Mouse (Mus musculus): Measurements from ENCODE around the gene Gm28845. TPM values are rescaled to one million over a fixed set of nuclear protein-coding genes. Genes with fewer than 3 reads are reported as not detected.

Gm28845 gene
- polyA plus RNA-seq, 2 experiments = not detected

GRCm38 (mm10) chr1:65118150-65118913 is 1.0 kb downstream of the Gm28845 start:
- H3K4me1 ChIP-seq (replicated peaks; ENCODE audit: control insufficient read depth in 2 of 2, insufficient read depth in 2 of 2, low read length in 1 of 2) = peaks cover 0 to 5% of the 10 kb centered on the region in 2 experiments; a peak in 1 of 4 replicates
- 47% methylated on average over 8 of the region's 8 CpGs for WGBS (ENCODE audit: insufficient replicate concordance)
- no peak overlapping the region for H3K4me2 ChIP-seq (ENCODE audit: low read depth)
- H3K36me3 ChIP-seq (replicated peaks; ENCODE audit: control insufficient read depth, insufficient read depth, low read depth) = no peaks in the 10 kb centered on the region
- no peak overlapping the region for H3K9ac ChIP-seq (replicated peaks)
- no peak for TF ChIP-seq EP300 (IDR thresholded peaks at IDR 0.05; ENCODE audit: low read depth)
- TF ChIP-seq CTCF (IDR thresholded peaks at IDR 0.05; ENCODE audit: low read depth) = no peak
- DNase-seq (ENCODE audit: low read depth in 3 of 3, low spot score in 3 of 3) (no peak), ATAC-seq (ENCODE audit: insufficient read depth) (no peak)
- no peak overlapping the region for H3K4me3 ChIP-seq (ENCODE audit: insufficient read depth in 1 of 2, low read depth in 2 of 2, low read length in 2 of 2)
- no peaks in the 10 kb centered on the region for H3K27me3 ChIP-seq (ENCODE audit: control insufficient read depth, insufficient read depth, low read length)
- no peaks in the 10 kb centered on the region for H3K9me3 ChIP-seq (ENCODE audit: control insufficient read depth, low read length)
- H3K27ac ChIP-seq = no peak overlapping the region

GRCm38 (mm10) chr1:65113536-65114172 is 5.7 kb downstream of the Gm28845 start:
- 64% methylated on average over 5 of the region's 5 CpGs for WGBS (ENCODE audit: insufficient replicate concordance)
- Histone ChIP-seq H3K4me2 (ENCODE audit: low read depth) (no peak overlapping the region), H3K27ac (no peak overlapping the region), H3K36me3 (replicated peaks; ENCODE audit: control insufficient read depth, insufficient read depth, low read depth) (no peaks in the 10 kb centered on the region), H3K27me3 (ENCODE audit: control insufficient read depth, insufficient read depth, low read length) (no peaks in the 10 kb centered on the region), H3K9me3 (ENCODE audit: control insufficient read depth, low read length) (no peaks in the 10 kb centered on the region), H3K9ac (replicated peaks) (no peak overlapping the region), H3K4me1 (replicated peaks; ENCODE audit: control insufficient read depth in 2 of 2, insufficient read depth in 2 of 2, low read length in 1 of 2) (peaks cover 0 to 11% of the 10 kb centered on the region in 2 experiments; a peak in 2 of 4 replicates), H3K4me3 (ENCODE audit: insufficient read depth in 1 of 2, low read depth in 2 of 2, low read length in 2 of 2) (no peak overlapping the region)
- ATAC-seq (ENCODE audit: insufficient read depth) = 0 out of 2 replicates have a peak, but pooled peaks have one; percentile 26
- TF ChIP-seq CTCF (IDR thresholded peaks at IDR 0.05; ENCODE audit: low read depth) (no peak), EP300 (IDR thresholded peaks at IDR 0.05; ENCODE audit: low read depth) (no peak)
- DNase-seq (ENCODE audit: low read depth in 3 of 3, low spot score in 3 of 3) = no peak

DNA sequence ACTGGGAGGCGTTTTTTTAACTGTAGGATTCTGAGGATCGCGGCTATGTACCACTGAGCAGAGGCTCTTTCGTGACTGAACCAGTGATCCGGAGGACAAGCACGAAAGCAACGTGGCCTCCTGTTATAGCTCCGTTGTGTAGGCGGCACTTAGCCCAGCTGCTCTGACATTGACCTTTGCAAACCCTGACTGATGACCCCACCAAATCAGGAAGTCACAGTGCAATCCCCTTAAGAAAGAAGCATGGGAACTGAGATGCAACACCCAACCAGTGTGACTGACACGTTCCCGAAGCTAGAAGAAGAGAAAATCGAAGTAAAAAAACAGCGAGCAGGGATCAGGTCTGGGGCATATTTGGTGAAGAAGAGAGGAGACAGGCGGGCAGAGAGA is 6.6 kb downstream of the Gm28845 start:
- DNase-seq (ENCODE audit: low read depth in 3 of 3, low spot score in 3 of 3) (no peak), ATAC-seq (ENCODE audit: insufficient read depth) (no peak)
- no peak overlapping the region for H3K9ac ChIP-seq (replicated peaks)
- no peaks in the 10 kb centered on the region for H3K36me3 ChIP-seq (replicated peaks; ENCODE audit: control insufficient read depth, insufficient read depth, low read depth)
- H3K4me1 ChIP-seq (replicated peaks; ENCODE audit: control insufficient read depth in 2 of 2, insufficient read depth in 2 of 2, low read length in 1 of 2) = peaks cover 0 to 8% of the 10 kb centered on the region in 2 experiments; a peak in 2 of 4 replicates
- 31% methylated on average over 14 of the region's 14 CpGs for WGBS (ENCODE audit: insufficient replicate concordance)
- H3K27ac ChIP-seq = no peak overlapping the region
- H3K4me3 ChIP-seq (ENCODE audit: insufficient read depth in 1 of 2, low read depth in 2 of 2, low read length in 2 of 2) = no peak overlapping the region
- peak overlapping the region; percentile 43 for H3K4me2 ChIP-seq (ENCODE audit: low read depth)
- no peaks in the 10 kb centered on the region for H3K9me3 ChIP-seq (ENCODE audit: control insufficient read depth, low read length)
- H3K27me3 ChIP-seq (ENCODE audit: control insufficient read depth, insufficient read depth, low read length) = no peaks in the 10 kb centered on the region
- no peak for TF ChIP-seq EP300 (IDR thresholded peaks at IDR 0.05; ENCODE audit: low read depth)
- TF ChIP-seq CTCF (IDR thresholded peaks at IDR 0.05; ENCODE audit: low read depth) = no peak

DNA sequence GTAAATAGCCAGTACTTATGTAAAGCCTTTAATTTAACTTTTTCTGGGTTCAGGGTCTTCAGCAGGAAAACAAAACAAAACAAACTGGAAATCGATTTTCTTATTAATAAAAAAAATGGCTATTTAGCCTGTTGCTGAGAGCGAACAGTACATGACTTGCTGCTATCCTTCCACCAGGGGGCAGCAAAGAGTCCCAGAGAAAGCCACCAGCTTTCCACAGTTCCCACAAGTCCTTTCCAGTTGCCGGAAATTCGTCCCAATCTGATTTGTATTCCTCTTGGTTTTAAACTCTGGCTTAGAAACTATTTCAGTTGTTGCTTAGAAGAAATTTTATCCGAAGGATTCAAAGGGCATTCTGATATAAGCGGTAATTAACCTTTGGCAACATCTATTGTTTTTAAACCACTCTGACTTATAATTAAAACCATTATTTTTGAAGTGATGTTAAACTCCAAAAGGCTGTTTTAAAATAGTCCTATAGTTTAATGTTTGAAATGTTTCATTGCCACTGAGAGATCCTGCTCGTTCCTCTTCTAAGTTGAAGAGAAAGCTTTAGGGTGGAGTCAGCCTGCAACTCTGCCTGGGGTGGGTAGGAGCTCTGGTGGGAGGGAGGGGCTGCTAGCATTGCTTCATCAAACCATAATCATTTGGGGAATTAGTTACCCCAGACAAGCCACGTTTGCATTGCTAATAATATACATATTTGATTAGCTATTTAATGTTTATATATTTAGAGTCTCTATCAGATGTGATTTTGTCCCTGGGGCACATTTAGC is 7.1 kb downstream of the Gm28845 start:
- Histone ChIP-seq H3K4me3 (ENCODE audit: insufficient read depth in 1 of 2, low read depth in 2 of 2, low read length in 2 of 2) (no peak overlapping the region), H3K36me3 (replicated peaks; ENCODE audit: control insufficient read depth, insufficient read depth, low read depth) (no peaks in the 10 kb centered on the region), H3K27ac (no peak overlapping the region), H3K4me1 (replicated peaks; ENCODE audit: control insufficient read depth in 2 of 2, insufficient read depth in 2 of 2, low read length in 1 of 2) (peaks cover 0 to 8% of the 10 kb centered on the region in 2 experiments; a peak in 2 of 4 replicates), H3K9ac (replicated peaks) (no peak overlapping the region), H3K9me3 (ENCODE audit: control insufficient read depth, low read length) (no peaks in the 10 kb centered on the region), H3K4me2 (ENCODE audit: low read depth) (peak overlapping the region; percentile 43), H3K27me3 (ENCODE audit: control insufficient read depth, insufficient read depth, low read length) (no peaks in the 10 kb centered on the region)
- TF ChIP-seq EP300 (IDR thresholded peaks at IDR 0.05; ENCODE audit: low read depth) (no peak), CTCF (IDR thresholded peaks at IDR 0.05; ENCODE audit: low read depth) (peak; percentile 86)
- ATAC-seq (ENCODE audit: insufficient read depth) (no peak), DNase-seq (ENCODE audit: low read depth in 3 of 3, low spot score in 3 of 3) (peak; percentile 49 to 58 (median 52))
- 8% methylated on average over 8 of the region's 8 CpGs for WGBS (ENCODE audit: insufficient replicate concordance)

All from liver, embryonic 14.5 days (tissue).